Mouse (Mus musculus): ENCODE measurements around the gene Ip6k3.

The Ip6k3 gene

DNA sequence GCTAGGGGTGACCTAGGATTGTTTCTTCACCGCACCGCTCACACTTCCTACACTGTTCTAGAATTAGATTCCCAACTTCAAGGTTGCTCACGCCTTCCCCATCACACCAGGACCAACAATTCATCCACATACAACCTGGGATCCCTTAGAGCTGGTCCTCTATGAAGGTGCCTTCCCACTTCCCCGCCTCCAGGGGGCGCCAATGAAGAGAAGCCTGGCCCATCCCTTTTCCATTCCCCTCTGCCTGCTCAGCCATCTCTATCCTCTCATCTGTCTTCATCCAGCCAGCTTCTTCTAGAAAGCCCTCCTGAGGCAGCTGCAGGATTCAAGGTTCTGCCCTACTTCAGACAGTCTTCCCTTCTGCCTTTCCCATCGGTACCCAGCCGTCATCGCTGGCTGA is 16.2 kb downstream of the Ip6k3 start:
- peak; percentile 62 to 66 for DNase-seq

DNA sequence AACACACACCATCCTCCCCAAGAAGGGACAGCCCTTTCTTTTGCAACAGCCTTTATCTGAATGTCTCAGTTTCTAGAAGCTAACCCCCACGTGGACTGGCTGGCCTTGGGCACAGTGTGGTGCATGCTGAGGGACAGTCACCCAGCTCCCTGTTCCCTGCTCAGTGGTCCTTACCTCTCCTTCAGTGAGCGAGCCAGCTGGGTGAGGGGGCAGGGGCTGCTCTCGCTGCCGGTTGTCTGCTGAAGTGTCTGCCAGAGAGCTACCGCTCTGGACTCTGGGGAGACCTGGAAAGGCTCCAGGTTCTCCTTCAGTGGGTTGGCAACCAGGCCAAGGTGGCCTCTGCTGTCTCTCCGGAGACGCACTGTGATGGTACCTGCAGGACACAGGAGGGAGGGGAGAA is 16.7 kb downstream of the Ip6k3 start:
- DNase-seq: no peak

DNA sequence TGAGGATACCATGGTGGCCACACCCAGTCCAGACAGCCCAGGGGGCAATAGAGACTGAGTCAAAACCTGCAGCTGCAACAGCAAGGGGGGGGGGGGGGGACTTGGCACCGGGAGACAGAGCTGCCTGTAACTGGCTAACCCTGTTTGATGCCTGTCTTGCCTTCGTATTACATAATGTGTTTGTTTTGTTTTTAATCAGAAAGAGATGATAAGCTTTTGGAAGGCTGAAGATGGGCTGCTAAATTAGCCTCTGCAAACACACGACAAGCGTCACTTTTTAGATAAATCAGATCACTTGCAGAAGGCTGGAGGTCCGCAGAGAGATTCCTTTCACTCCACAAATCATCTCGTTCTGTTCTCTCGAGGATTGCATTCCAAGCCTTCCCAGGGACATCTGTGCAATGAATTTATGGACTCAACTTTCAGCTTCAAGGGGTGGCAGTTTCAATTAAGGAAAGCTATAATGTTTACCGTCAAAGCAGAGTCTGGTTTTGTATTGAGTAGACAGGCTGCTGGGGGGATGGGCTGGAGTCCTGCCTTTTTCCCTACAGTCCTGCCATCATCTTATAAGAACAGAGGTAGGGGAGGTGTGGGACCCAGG is 21.2 kb downstream of the Ip6k3 start:
- DNase-seq: no peak

DNA sequence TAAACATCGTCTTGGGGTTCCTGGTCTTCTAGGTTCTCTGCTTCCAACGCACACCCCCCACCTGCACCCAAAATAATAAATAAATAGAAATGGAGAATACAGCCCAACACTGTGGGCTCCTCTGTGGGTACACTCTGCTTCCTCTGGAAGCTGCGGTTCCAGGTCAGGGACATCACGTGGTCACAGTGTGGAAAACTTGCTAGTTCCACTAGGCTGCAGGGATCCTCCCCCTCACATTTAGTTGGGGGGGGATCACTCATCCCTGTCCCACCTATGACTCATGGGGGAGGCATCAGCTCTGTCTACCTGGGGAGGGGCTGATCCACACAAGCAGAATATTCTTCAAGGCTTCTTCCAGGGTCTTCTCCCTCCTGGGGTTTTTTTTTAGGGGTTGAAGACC is 23.4 kb downstream of the Ip6k3 start:
- no peak for DNase-seq

DNA sequence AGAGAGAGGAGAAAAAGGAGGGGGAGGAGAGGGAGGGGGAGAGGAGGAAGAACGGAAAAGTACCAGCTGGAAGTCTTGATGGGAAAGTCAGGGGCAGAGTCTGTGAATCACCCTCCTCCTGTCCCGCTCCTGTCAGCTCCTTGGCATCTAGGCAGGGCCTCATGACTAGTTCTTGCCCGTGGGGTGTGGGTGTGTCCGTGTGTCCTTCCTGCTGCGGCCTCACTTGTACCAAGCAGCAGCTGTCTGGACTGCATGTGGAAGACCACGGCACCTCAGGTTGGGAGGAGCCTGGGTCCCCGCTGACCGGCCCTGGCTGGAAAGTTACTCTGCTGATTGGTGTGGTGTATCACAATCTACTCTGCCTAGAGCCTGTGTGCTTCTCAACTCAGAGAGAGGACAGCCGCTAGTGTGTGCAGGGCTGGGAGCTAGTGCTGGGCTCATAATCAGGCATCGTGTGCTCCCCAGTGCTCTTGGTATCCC is 25.6 kb downstream of the Ip6k3 start:
- DNase-seq: no peak

DNA sequence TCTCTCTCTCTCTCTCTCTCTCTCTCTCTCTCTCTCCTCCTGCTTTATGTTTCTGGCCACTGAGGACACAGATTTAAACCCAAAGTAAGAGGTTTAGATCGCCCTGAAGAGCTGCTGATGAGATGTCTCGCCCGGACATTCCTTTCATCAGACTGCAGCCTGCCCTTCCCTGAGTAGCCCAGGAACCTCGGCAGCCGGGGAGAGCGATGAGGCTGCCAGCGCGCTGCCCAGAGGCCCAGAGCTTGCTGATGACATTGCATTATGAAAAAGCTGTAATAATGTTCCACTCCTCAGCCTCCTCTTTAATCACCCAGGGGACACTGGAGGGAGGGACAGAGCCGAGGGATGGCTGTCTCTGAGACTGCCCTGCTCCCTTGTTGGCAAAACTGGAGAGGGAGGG is 27.3 kb downstream of the Ip6k3 start:
- DNase-seq: no peak

DNA sequence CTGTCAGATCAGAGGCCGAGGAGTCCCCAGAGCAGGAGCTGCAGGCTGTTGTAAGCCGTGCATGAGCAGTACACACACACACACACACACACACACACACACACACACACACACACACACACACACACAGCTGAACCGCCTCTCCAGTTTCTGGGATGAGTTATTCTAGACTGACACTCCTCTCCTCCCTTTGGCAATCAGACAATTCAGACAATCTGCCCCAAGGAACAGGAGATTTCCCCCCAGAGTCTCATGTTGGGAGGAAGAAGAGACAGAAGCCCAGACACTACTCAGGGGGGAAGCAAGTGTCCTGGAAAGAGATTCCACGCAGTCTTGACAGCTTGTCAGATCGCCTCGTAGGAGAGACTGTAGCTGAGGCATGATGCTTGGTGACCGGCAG is 28.3 kb downstream of the Ip6k3 start:
- DNase-seq: no peak

DNA sequence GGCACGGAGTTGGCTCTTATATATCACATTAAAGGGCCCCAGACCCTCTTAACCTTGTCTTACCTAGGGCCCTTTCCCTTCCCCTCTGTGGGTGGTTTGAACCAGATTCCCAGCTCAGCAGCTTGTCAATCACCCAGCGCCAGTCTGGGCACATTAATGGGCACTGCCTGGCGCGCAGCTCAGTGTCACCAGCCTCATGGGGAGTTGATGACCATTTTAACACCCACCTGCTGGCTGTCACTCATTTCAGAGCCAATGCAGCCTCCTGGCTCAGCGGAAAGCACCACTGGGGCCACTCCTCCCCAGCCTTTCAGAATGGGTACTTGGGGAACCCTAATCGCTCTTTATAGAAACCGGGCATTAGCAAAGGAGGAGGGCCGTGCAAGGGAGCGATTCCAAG is 29.2 kb downstream of the Ip6k3 start:
- DNase-seq: no peak

DNA sequence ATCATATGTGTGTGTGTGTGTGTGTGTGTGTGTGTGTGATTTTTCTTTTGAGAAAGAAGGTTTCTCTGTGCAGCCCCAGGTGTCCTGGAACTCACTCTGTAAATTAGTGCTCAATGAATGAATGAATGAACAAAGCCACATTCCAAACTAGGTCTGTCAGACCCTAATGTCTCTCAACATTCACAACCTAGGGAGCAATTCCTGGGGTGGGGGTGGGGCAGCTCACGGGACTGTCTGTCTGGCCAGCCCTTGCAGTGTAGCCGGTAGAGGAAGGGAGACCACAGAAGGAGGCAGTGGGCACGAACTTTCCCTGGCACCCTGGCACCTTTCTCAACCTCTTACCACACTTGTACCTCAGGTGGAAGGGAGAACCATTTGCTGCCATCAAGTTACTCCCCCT is 32.9 kb downstream of the Ip6k3 start:
- DNase-seq: no peak

DNA sequence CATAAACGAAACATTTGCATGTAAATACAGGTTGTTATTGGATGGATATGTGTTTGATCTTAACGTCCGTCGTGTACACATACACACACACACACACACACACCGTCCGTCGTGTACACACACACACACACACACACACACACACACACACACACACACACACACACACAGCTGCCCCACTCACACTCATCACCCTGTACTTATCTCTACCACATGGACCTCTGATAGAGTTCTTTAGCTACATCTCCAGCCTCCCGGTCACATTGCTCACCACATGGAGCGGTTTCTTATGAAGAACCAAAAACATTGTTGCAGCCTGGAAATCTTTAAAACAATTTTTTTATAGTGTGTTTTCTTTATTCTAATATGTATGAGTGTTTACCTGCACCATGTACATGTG is 33.4 kb downstream of the Ip6k3 start:
- DNase-seq: no peak

DNA sequence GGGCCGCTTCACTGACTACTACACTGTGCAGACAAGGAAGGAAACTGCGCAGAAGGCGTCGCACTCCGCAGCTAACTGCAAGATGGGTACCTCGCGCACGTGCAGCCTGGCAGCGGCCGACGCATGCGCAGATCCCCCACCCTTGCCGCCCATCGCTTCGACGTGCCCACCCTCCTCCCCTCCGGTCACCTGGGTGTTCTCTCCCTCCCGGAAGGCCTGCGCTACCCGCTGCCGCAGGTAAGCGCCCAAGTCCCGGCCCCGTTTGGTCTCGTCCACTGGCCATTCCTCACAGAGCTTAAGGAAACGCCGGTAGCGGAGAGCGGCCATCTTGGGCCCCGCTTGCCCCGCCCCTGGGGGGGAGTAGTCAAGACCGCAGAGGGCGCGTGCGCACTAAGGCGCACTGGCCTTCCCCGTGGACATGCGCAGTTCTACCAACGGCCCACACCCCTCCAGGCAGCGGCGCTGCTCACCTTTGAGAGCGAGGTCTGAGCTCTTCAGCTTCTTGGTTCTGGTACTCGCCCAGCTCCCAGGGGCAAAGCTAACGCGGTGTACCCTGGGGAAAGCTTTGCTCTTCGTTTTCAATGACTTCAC is 33.9 kb downstream of the Ip6k3 start, which contains the start of gene Uqcc2:
Gene Uqcc2, minus strand, starts transcription at position 366 of the 591 bp plus-strand sequence.
- peak; percentile 98 to 99 for DNase-seq

DNA sequence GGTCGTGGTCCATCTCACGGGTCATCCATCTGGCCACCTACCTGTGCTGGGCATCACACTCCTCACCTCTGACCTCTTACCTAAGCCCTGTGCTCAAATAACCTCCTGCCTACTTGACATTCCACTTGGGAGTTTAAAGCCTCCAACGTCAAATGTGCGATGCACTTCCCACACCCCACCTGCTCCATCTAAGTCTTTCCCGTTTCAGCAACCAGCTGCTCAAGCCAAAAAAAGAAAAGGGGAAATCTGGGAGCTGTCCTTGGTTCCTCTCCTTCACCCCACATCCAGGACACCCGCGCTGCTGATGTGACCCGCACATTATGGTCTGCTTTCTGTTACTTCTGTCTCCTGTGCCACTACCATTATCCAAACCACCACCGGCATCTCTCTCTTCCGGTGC is 35.4 kb downstream of the Ip6k3 start:
- DNase-seq: no peak

DNA sequence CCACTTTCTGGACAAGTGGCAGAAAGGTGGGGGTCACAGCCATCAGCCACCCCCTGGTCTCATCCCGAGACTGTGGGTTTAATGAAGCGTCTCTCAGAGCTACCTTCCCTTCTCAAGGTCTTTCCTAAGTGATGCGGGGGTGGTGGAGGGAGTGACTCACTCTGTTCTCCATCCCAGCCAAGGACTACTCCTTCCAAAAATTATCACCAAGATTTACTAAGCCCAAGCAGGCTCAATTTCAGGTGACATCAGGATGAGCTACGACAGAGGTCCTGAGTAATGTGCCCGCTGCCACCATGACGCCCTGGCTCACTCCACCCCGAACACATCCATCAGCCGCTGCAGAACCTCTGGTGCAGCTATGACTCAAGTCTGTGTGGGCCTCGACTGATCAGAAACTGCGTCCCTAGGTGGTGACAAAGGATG is 36.3 kb downstream of the Ip6k3 start:
- no peak for DNase-seq

DNA sequence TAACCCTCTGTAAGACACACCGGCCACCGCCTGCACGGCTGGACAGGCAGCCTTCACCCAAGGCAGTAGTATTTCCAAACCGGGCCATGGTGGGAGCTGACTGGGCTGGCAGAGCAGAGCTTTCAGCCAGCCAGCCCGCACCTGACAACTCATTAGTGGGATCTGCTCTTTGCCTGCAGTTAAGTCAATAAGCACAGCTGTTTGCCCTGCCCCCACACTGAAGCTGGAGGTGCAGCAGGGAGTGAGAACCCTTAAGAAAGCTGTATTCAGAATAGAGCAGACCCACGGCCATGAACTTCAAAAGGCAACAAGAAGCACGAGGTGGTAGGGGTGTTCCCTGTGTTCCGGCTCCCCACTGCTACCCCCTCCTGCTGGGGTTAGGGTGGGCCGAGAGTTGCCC is 37.3 kb downstream of the Ip6k3 start:
- no peak for DNase-seq

DNA sequence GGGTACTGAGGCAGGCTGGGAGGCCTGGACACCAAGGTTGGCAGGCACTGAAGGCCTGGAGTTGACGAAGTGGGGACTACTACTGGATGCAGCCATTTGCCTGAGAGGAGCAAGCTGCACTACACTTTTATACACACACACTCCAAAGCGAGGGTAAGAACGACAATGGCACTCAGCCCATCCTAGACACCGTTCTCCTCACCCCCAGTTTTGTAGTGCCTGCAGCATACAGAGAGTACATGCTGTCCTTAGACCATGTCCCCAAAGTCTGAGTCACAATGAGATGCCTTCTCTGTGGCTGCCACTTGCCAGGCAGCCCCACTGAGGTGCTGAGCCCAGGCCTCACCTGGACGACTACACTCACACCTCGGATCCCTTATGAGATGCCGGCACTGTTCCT is 37.8 kb downstream of the Ip6k3 start:
- DNase-seq: no peak

DNA sequence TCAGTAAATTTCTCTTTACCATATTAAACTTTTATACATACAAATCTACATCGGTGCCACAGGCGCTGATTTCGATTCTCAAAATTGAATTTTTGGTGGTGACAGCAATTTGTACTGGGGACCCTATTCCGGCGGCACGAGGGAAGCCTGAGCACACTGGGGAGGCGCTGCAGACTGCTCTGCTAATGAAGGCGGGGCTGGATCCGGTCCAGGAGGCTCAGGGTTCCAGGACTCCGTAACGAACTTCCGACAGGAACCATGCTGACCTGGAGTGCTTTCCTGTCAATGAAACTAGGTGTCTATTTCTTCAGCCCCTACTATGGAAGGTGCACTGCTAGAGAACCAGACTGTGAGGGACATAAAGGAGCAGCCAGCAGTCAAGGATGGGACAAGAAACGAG is 38.3 kb downstream of the Ip6k3 start:
- no peak for DNase-seq

DNA sequence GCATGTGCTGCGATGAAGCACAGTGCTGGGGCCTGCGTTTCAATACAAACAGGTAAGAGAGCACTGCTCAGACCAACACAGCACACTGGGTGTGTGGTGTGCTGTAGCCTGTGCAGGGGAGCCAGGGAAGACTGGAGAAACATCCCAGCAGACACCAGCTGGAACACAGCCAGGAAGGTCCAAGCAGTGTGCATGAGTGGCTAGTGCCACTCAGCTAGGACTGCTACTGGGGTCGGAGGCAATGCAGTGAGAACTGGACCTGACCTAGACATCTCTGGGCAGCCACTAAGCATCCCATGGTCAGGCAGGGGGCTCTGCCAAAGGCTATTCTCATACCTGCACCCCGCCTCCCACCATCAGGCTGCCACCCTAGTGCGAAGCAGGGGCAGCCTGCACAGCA is 39.4 kb downstream of the Ip6k3 start:
- DNase-seq: no peak

DNA sequence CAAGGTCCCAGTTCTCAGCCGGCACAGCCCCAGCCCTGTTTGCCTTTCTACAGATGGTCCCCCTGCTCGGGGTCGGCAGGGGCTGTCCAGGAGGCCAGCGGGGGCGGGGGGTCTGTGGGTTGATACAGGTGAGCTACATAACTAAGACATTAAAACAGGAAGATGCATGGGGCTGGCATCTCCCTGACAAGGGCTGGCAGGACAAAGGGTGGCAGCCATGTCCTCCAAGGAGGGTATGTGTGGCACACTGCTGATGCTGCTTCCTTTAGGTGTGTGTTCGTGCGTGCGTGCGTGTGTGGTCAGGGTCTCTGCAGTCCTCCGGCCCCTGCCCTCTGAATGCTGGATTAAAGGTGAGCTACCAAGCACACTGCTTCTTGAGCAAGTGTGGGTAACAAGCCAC is 40.6 kb downstream of the Ip6k3 start:
- no peak for DNase-seq

DNA sequence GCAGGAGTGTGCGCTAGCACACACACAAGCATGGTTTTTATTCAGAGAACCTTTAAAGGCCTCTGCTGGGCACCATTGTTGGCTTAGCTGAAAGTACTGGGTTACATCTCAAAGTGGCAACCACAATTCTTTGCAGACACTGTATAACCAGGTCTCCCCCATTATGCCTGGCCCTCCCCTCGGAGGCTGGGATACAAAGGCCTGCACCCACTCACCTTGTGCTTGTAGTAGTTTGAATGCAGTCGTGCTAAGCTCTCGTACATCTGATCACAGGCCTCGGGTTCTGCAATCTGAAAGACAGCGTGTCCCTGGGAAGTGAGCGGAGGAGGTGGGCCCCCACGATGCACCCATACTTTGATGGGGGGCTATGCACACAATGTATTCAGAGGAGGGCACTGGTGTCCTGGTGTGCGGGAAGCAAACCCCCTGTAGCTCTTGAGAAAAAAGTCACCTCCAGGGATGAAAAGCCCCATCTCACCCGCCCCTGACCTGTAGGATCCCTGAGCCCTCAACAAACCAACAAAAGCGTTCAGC is 41.9 kb downstream of the Ip6k3 start:
- DNase-seq: no peak

DNA sequence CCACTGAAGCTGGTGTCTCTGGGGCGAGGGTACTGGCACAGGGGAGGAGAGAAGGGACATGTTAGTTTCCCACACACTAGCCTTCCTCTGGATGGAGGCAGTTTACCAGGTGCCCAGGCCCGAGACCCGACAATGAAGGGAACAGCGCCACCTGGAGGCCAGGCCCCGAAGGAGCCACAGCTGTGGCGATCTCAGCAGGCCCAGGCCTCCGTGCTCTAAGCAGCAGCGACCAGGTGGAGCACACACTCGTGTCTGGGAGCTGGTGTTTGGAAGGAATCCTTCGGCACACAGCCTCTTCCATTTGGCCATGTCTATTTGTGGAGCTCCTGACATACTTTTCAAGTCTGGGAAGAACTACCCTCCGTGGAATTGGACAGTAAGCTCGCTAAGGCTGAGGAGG is 42.4 kb downstream of the Ip6k3 start:
- peak; percentile 91 for DNase-seq

DNA sequence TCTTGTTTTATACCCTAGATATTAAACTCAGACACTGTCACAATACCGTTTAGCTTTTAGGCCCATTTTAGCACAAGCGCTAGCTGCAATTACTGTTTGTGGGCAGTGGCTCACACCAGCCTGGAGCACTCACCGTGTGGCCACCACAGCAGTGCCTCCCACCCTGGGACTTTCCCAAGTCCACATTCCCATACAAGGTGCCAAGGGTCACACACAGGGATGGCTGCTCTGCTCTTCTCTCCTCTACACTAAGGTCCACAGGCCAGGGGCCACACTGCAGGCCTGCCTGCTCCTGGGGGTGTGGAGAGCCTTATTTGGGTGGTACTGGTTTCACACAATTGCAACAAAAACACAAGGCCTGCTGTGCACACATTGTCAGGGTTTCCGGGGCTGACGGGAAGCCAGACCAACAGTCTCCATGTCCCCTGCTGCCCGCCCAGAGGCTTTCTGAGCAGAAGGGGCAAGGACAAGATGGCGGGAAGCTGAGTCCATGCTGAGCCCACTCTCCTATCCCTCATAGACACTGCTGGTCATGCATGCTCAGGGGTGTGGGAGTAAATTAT is 43.7 kb downstream of the Ip6k3 start:
- no peak for DNase-seq

DNA sequence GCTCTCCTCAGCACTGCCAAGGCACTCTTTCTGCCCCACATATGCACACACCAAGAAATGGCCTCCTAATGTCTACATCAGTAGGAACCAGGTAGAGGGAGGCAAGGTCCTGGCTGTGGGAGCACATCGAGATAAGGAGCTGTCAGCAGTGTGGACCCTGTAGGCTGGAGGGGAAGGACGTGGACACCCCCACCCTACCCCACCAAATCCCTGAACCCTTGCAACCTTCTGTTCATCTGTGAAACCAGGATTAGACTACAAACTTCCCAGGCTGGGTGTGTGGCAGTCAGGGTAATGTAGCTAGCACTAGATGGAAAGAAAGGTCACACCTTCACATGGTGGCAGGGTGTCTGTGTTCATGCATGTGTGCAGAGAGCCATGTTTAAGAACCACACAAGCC is 44.5 kb downstream of the Ip6k3 start:
- DNase-seq: no peak

DNA sequence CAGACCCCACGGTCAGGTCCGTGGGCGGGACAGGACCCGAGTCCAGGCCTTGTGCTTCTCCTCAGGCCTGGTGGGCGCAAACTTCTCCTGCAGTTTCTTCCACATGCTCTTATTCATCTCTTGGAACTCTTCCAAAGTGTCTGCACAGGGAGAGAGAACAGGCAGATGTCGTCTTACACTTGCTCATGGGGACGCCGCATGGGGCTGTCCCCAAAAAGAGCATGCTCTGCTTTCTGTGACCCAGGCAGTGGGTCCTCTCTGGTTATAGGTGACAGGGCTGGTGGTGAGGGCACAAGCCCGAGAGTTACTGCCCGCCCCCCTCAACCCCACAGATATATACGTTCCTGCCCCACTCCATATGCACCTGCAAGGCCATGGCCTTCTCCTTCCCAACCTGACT is 44.9 kb downstream of the Ip6k3 start:
- DNase-seq: no peak

DNA sequence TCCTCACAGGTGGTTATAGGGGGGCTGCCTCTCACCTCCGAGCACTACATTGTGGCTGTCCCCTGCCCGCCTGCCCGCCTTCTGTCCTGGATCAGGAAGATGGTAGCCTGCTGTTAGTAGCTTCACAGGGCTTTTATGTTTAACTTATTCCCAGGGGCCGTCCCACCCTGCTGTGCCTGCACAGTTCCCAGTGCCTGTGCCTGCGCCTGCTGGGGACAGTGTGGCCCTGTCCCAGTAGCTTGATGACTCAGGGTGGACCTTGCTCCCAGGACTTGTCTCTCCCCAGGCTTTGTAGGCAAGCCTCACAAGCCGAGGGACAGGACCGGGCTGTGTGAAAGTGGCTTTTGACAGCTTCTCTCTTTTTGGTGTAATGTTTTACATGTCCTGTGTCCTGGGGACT is 45.8 kb downstream of the Ip6k3 start:
- DNase-seq: no peak

DNA sequence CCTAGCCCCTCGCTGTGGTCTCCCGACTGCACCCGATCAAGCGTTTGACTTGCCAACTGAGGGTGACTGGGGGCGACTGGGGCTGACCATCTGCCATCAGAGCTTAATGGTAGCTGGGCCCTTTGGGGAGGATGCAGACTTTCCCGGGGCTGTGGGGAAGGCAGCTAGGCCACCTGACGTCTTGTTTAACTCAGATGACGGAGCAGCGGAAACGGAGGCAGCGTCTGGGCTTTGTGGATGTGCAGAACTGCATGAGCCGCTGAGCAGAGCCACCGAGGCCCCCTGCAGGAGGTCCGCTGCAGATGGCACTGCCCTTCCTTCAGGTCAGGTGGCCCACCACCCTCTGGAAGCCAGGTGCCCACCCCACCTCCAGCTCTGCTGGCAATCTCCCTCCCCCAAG is 46.3 kb downstream of the Ip6k3 start:
- no peak for DNase-seq

Data from B cell, adult 2 months (primary cell).